Mouse (Mus musculus) heart, adult 2 months (tissue): ENCODE results near the gene Sema4f.

ENCODE experiments used
- CTCF ChIP-seq: fragments of 200-600 bp; IDR thresholded peaks from 2 replicates; pipeline ENCODE4 v1.8.1; 2022; ENCODE audit warnings: antibody characterized with exemption, mild to moderate bottlenecking, moderate library complexity
- POLR2A ChIP-seq: fragments of 200-500 bp; IDR thresholded peaks from 2 replicates; pipeline ENCODE4 v1.6.1; 2011; ENCODE audit warnings: mild to moderate bottlenecking, low read depth, low read length, control low read depth; ENCODE audit not compliant: insufficient read depth

DNA sequence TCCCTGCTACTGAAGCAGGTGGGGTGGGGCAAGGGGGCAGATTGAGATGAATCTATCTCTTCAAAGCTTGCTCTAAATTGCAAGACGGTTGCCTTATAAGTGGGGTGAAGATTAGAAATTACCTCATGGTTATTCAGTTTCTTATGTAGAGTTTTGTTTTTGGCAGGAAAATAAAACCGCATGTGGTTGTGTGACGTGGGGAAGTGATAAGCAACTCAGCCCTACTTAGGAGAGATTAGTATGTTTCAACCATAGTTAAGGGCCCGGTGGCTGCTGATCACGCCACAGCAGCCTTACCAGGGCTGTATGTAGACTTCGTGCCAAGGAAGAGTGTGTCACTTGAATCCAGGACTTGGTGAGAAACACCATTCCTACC, 67.2 kb downstream of the Sema4f start:
- TF ChIP-seq POLR2A (no peak), CTCF (no peak)
